Mouse (Mus musculus): ENCODE measurements around the gene Mat2a. TPM values are rescaled to one million over a fixed set of nuclear protein-coding genes. Genes with fewer than 3 reads are reported as not detected.

Mat2a gene
- polyA plus RNA-seq, 2 experiments, result 99.9 to 159 TPM

- peaks cover 13 to 23% of the 10 kb centered on the region in 2 experiments for H3K4me1 ChIP-seq (replicated peaks; ENCODE audit: control insufficient read depth in 2 of 2, insufficient read depth in 2 of 2, low read length in 1 of 2)
- H3K27ac ChIP-seq, result no peak overlapping the region
- no peaks in the 10 kb centered on the region for H3K9me3 ChIP-seq (ENCODE audit: control insufficient read depth, low read length)
- no peak overlapping the region for H3K4me3 ChIP-seq (ENCODE audit: insufficient read depth in 1 of 2, low read depth in 2 of 2, low read length in 2 of 2)
- DNase-seq (ENCODE audit: low read depth in 3 of 3, low spot score in 3 of 3) (no peak), ATAC-seq (ENCODE audit: insufficient read depth) (no peak)
- no peak overlapping the region for H3K9ac ChIP-seq (replicated peaks)
- H3K4me2 ChIP-seq (ENCODE audit: low read depth), result no peak overlapping the region
- 79% methylated on average over 1 of the region's 1 CpGs for WGBS (ENCODE audit: insufficient replicate concordance)
- TF ChIP-seq EP300 (IDR thresholded peaks at IDR 0.05; ENCODE audit: low read depth) (no peak), CTCF (IDR thresholded peaks at IDR 0.05; ENCODE audit: low read depth) (no peak)
- H3K36me3 ChIP-seq (replicated peaks; ENCODE audit: control insufficient read depth, insufficient read depth, low read depth), result peaks cover 20% of the 10 kb centered on the region
- H3K27me3 ChIP-seq (ENCODE audit: control insufficient read depth, insufficient read depth, low read length), result no peaks in the 10 kb centered on the region
Observed at GRCm38 (mm10) chr6:72419806-72420205, 19.6 kb downstream of the Mat2a start.

DNA sequence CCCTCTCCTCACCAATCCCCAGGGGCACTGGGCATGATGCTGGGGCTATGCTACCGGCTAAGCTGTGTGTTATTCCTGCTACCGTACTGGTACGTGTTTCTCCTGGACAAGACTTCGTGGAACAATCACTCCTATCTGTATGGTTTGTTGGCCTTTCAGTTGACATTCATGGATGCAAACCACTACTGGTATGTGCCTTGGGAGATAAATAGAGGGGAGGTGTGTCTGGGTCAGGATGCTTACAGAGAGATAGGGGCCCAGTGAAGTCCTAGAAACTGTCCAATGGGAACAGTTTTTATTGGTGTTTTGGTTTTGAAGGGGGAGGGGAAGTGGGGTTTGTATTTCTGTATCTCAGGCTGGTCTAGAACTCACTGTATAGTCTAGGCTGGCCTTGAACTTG, 21.1 kb downstream of the Mat2a start:
- ATAC-seq (ENCODE audit: insufficient read depth) (peak; percentile 63), DNase-seq (ENCODE audit: low read depth in 3 of 3, low spot score in 3 of 3) (no peak)

GRCm38 (mm10) chr6:72415964-72416772, 23.2 kb downstream of the Mat2a start:
- Histone ChIP-seq H3K27me3 (ENCODE audit: control insufficient read depth, insufficient read depth, low read length) (no peaks in the 10 kb centered on the region), H3K9me3 (ENCODE audit: control insufficient read depth, low read length) (no peaks in the 10 kb centered on the region), H3K9ac (replicated peaks) (no peak overlapping the region), H3K36me3 (replicated peaks; ENCODE audit: control insufficient read depth, insufficient read depth, low read depth) (no peaks in the 10 kb centered on the region; the same call in none of the 2 replicates), H3K4me1 (replicated peaks; ENCODE audit: control insufficient read depth in 2 of 2, insufficient read depth in 2 of 2, low read length in 1 of 2) (peaks cover 17 to 26% of the 10 kb centered on the region in 2 experiments), H3K27ac (no peak overlapping the region), H3K4me2 (ENCODE audit: low read depth) (peak overlapping the region; percentile 86), H3K4me3 (ENCODE audit: insufficient read depth in 1 of 2, low read depth in 2 of 2, low read length in 2 of 2) (peak overlapping the region in 1 of 2 experiments; percentile 65; a peak in 1 of 4 replicates)
- TF ChIP-seq EP300 (IDR thresholded peaks at IDR 0.05; ENCODE audit: low read depth), result no peak
- no peak for TF ChIP-seq CTCF (IDR thresholded peaks at IDR 0.05; ENCODE audit: low read depth)
- WGBS (ENCODE audit: insufficient replicate concordance), result 66% methylated on average over 7 of the region's 7 CpGs
- ATAC-seq (ENCODE audit: insufficient read depth) (no peak), DNase-seq (ENCODE audit: low read depth in 3 of 3, low spot score in 3 of 3) (no peak)

More for the DNA sequence above, 21.1 kb downstream of the Mat2a start:
- 10% methylated on average over 4 of the region's 4 CpGs for WGBS (ENCODE audit: insufficient replicate concordance)
- TF ChIP-seq CTCF (IDR thresholded peaks at IDR 0.05; ENCODE audit: low read depth), result no peak
- peak; percentile 80 for TF ChIP-seq EP300 (IDR thresholded peaks at IDR 0.05; ENCODE audit: low read depth)
- Histone ChIP-seq H3K4me3 (ENCODE audit: insufficient read depth in 1 of 2, low read depth in 2 of 2, low read length in 2 of 2) (no peak overlapping the region), H3K9me3 (ENCODE audit: control insufficient read depth, low read length) (no peaks in the 10 kb centered on the region), H3K36me3 (replicated peaks; ENCODE audit: control insufficient read depth, insufficient read depth, low read depth) (peaks cover 6% of the 10 kb centered on the region), H3K4me1 (replicated peaks; ENCODE audit: control insufficient read depth in 2 of 2, insufficient read depth in 2 of 2, low read length in 1 of 2) (peaks cover 17 to 26% of the 10 kb centered on the region in 2 experiments), H3K27me3 (ENCODE audit: control insufficient read depth, insufficient read depth, low read length) (no peaks in the 10 kb centered on the region), H3K9ac (replicated peaks) (0 out of 2 replicates have a peak overlapping the region, but pooled peaks have one; percentile 3), H3K4me2 (ENCODE audit: low read depth) (peak overlapping the region; percentile 11), H3K27ac (peak overlapping the region; percentile 31)

GRCm38 (mm10) chr6:72415181-72415580, 24.2 kb downstream of the Mat2a start:
- Histone ChIP-seq H3K9ac (replicated peaks) (no peak overlapping the region; the same call in 1 of the 2 replicates), H3K4me2 (ENCODE audit: low read depth) (peak overlapping the region; percentile 86), H3K27me3 (ENCODE audit: control insufficient read depth, insufficient read depth, low read length) (no peaks in the 10 kb centered on the region), H3K4me1 (replicated peaks; ENCODE audit: control insufficient read depth in 2 of 2, insufficient read depth in 2 of 2, low read length in 1 of 2) (peaks cover 17 to 26% of the 10 kb centered on the region in 2 experiments), H3K27ac (peak overlapping the region; percentile 31; the same call in 1 of the 2 replicates), H3K9me3 (ENCODE audit: control insufficient read depth, low read length) (no peaks in the 10 kb centered on the region), H3K36me3 (replicated peaks; ENCODE audit: control insufficient read depth, insufficient read depth, low read depth) (no peaks in the 10 kb centered on the region; the same call in none of the 2 replicates), H3K4me3 (ENCODE audit: insufficient read depth in 1 of 2, low read depth in 2 of 2, low read length in 2 of 2) (peak overlapping the region; percentile 43 to 65)
- WGBS (ENCODE audit: insufficient replicate concordance), result 68% methylated on average over 5 of the region's 5 CpGs
- no peak for DNase-seq (ENCODE audit: low read depth in 3 of 3, low spot score in 3 of 3)
- no peak for TF ChIP-seq EP300 (IDR thresholded peaks at IDR 0.05; ENCODE audit: low read depth)
- TF ChIP-seq CTCF (IDR thresholded peaks at IDR 0.05; ENCODE audit: low read depth), result peak; percentile 32
- ATAC-seq (ENCODE audit: insufficient read depth), result no peak

GRCm38 (mm10) chr6:72414076-72414756, 25.1 kb downstream of the Mat2a start, which contains the start of gene Ggcx:
Gene Ggcx (plus strand): TSS chr6:72414308.
- peaks cover 17 to 26% of the 10 kb centered on the region in 2 experiments for H3K4me1 ChIP-seq (replicated peaks; ENCODE audit: control insufficient read depth in 2 of 2, insufficient read depth in 2 of 2, low read length in 1 of 2)
- under 1% methylated on average over 33 of the region's 33 CpGs for WGBS (ENCODE audit: insufficient replicate concordance)
- H3K4me3 ChIP-seq (ENCODE audit: insufficient read depth in 1 of 2, low read depth in 2 of 2, low read length in 2 of 2), result peak within 1 kb of the TSS; percentile 65 to 84
- H3K9ac ChIP-seq (replicated peaks), result peak within 1 kb of the TSS; percentile 80
- H3K27ac ChIP-seq, result peak within 1 kb of the TSS; percentile 45
- H3K9me3 ChIP-seq (ENCODE audit: control insufficient read depth, low read length), result no peaks in the 10 kb centered on the region
- TF ChIP-seq CTCF (IDR thresholded peaks at IDR 0.05; ENCODE audit: low read depth), result peak; percentile 17; the same call in 1 of the 2 replicates
- TF ChIP-seq EP300 (IDR thresholded peaks at IDR 0.05; ENCODE audit: low read depth), result no peak
- peak within 1 kb of the TSS; percentile 86 for H3K4me2 ChIP-seq (ENCODE audit: low read depth)
- no peaks in the 10 kb centered on the region for H3K27me3 ChIP-seq (ENCODE audit: control insufficient read depth, insufficient read depth, low read length)
- H3K36me3 ChIP-seq (replicated peaks; ENCODE audit: control insufficient read depth, insufficient read depth, low read depth), result no peaks in the 10 kb centered on the region; the same call in none of the 2 replicates
- ATAC-seq (ENCODE audit: insufficient read depth), result peak; percentile 83
- DNase-seq (ENCODE audit: low read depth in 3 of 3, low spot score in 3 of 3), result peak; percentile 87 to 89 (median 87)

All from liver, embryonic 14.5 days (tissue).